Mouse (Mus musculus) gastrocnemius, postnatal 10 days (tissue): ENCODE measurements at regions not wholly inside any gene's neighbourhood (a gene's known extent, or its start where the extent isn't known, plus 50 kb on each side); places are given as distances from the start of the nearest gene placed in this dataset.
A peak's percentile ranks its signal among the peaks of the same experiment; 100 is the strongest.

Experiments used
- DNase-seq: peaks from one replicate; pipeline ENCODE4 v3.0.0; 2021; ENCODE audit warnings: mixed read lengths

- no peak for DNase-seq
Measured at GRCm38 (mm10) chr15:70982719-70983118, 2851.6 kb upstream of the Gm6569 start.

DNA sequence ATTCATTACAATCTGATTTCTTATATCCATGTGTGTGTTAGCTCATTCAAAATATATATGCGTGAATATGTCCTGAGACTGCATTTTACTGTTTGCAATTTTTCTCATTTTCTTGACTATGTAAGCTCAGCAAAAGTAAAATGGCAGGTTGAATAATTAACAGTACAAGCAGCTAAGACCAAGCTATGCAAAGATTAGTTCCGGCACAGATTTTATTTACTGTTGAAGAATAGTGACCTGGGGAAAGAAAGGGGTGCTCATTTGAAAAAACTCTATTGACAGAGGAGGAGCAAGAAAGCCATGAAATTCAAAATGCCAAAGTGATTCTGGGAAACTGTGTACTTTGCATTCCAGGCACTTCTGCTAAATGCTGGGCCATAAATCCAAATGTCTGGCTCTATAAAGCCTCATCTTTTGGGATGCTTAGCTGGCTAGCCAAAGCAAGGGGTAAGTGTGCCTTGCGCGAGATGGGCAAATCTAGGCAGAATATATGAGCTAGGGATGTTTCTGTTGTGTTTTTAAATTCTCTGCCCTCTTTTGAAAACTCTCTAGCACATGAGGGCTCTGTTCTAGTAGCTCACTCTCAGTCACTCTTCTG lies 2846.3 kb upstream of the Gm6569 start:
- no peak for DNase-seq

- DNase-seq: no peak
Measured at GRCm38 (mm10) chr15:70993397-70993796, 2841.0 kb upstream of the Gm6569 start.

DNA sequence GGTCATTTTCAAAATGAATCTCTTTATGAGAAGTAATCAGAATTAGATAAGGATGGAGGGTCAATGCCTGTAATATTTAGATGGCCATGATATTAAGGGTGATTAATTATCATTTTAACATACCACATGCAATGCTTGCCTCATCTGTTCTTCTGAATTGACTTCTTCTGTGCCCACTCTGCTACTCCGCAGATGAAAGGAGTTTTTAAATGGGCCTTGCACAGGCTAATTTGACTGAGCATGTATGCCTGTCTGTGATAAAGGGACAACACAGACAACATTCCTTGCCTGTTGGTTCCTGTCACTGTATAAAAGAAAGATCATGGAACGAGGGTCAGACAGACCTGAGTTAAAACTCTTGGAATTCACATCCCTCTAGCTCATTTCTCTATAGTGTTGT lies 2824.0 kb upstream of the Gm6569 start:
- DNase-seq: no peak

GRCm38 (mm10) chr15:71010773-71011172 lies 2823.6 kb upstream of the Gm6569 start:
- DNase-seq: no peak

DNA sequence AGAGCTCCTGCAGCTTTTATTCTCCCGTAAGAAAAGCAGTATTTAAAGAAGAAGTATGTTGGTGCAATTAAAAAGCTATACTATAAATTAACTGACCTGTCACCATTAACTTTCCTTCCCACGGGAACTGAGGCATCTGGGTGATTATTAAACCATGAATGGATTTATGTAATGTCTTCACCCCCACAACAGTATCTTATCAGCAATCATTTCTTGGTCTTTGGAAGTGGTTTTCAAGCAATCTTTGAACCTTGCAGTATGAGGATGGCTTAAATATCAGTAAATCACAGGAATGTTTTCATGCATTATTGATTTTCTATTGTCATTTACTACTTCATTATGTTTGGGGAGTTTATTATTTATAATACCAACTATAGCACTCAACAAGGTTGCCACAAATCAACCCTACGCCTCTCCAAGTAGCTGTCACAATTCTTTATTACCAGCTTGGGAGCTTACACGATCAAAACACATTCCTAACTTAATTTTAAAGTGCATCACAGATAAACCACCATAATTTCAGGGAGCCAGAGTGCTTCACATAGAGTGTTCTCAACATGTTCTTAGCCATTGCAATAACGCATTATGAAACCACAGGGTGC lies 2780.0 kb upstream of the Gm6569 start:
- DNase-seq: no peak

DNA sequence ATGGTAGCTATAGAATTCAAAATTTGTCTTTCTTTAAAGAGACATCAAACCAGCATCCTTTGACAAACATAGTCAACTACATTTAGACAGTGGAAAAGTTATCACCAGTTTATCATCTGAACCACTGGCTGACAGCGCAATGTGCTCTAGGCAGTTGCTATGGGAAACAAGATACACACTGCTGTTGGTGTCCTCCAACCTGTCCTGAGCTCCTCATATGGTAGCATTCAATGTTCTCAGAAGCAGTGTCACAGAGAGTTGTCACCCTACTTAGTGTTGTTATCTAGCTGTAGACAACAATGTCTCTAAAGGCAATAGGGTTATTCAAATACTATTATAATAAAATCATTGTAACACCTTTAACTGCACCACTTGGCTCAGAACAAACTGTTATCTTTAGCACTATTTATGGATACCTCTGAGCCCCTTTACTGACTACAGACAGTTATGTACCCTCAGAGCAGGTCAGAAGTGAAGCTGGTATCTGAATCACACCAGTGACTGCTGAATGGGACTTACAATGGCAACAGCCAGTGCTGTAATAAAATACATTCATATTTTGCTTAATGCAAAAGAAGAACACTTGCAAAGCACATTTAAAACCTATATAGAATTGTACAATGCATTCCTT lies 2747.9 kb upstream of the Gm6569 start:
- no peak for DNase-seq

DNA sequence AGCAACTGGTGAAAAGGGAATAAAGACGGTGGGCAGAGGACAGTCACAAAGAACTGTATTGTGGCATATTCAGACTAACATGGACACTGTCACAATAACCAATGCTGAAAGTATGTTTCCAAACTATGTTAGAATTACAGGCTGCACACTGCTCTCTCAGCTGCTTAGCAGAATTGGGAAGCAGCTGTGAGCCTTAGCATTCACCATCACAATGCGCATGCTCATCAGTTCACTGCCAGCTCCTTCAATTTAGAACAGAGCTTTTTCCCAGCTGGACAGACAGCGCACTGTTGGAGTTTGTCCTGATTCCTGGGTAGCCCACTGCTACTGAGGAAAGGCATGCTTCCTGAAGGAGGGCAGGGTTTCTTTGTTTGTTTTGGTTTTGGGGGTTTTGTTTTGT lies 2735.2 kb upstream of the Gm6569 start:
- no peak for DNase-seq

DNA sequence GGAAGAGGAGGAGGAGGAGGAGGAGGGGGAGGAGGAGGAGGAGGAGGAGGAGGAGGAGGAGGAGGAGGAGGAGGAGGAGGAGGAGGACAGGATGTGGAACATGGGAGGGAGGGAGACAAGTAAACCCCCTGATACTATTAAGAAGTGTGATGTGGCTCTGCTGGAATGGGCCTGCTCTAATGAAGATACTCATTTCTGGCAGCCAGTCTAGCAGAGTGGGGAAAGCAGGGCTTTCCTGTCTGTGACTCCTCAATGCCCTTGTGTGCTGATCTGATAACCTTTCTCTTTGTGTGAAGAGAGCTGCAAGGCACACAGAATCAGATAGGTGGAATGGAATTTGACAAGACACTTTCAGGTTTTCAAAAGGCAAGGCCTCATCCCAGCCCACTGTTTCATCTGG lies 2704.6 kb upstream of the Gm6569 start:
- no peak for DNase-seq

GRCm38 (mm10) chr15:71157680-71158079 lies 2676.7 kb upstream of the Gm6569 start:
- no peak for DNase-seq

- no peak for DNase-seq
Measured at GRCm38 (mm10) chr15:71162097-71162496, 2672.3 kb upstream of the Gm6569 start.

GRCm38 (mm10) chr15:71195011-71195739 lies 2639.2 kb upstream of the Gm6569 start:
- DNase-seq: no peak

- peak; percentile 71 for DNase-seq
Measured at GRCm38 (mm10) chr15:71240647-71241351, 2593.6 kb upstream of the Gm6569 start.

GRCm38 (mm10) chr15:71243539-71243938 lies 2590.8 kb upstream of the Gm6569 start:
- no peak for DNase-seq

DNA sequence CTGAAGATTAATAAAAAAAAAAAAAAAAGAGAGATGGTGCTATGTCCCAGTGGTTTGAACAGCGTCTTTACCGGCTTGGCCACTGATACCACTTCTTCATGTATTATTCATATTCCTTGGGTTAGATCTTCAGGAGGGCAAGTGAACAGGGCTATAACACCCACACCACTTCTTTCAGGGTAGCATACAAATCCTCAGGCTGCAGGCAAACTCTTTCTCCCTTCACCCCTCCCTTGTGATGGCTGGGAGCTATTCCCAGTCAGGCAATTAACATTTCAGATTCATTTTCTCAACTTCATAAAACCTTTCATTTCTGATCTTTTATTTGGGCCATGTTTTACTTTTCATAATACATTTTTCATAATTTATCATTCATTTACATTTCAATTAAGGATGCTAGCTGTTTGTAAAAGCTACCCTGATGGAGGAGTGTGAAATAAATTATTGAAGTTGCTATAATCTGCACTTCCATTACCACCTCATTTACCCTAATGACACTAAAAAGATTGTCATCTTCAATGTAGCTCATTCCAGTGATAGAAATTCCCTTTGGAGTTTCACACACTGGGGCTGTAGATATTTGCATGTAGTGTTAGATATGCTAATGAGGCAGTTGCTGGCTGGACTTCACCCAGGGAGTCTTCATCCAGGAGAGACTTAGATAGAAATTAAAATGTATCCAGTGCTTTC lies 2558.3 kb upstream of the Gm6569 start:
- no peak for DNase-seq

DNA sequence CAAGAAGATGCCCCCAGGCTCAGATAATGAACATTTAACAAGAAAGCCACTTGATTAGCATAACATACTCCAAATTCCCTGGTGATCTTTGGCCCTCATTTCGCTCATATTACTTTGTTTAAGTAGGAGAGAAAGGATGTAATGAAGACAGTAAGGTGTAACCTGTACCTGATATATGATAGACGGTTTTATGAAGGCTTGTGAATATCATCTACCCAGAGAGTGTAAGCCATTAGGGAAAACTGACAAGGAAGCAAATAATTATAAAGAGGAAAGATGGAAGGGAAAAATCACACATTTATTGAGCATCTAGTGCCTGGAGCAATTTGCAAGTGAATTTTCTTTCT lies 2557.8 kb upstream of the Gm6569 start:
- DNase-seq: no peak

DNA sequence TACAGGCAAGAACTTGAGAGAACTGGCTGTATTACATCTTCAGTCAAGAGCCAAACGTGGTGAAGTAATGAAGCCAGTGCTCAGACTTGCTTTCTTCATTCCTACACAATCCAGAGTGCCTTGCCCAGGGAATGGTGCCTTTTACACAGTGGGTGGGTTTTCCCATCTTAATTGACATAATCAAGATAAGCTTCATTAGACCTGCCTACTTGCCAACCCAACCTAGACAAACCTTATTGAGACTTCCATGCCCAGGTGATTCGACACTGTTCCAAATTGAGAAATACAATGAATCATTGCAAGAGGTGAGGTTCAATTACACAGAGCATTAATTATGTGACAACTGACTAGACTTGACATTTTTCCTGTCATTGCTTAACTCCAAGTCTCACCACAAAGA lies 2557.0 kb upstream of the Gm6569 start:
- no peak for DNase-seq

GRCm38 (mm10) chr15:71283775-71284174 lies 2550.6 kb upstream of the Gm6569 start:
- DNase-seq: no peak

DNA sequence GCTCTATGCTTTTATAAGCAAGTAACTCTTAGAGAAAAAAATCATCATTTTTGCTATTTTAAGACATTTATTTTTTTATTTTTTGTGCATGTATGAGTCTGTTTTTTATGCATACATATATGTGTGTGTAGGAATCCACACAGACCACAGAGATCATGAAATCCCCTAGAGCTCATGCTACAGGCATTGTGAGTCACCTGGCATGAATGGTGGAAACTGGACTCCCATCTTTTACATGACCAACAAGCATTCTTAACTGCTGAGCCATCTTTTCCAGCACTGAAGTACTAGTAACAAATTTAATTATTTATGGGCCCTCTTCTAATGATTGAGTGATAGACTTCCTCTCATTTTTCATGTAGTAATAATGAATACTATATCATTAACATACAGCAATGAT lies 2531.8 kb upstream of the Gm6569 start:
- DNase-seq: no peak

GRCm38 (mm10) chr15:71310230-71310629 lies 2524.1 kb upstream of the Gm6569 start:
- DNase-seq: no peak

- DNase-seq: no peak
Measured at GRCm38 (mm10) chr15:71326596-71326995, 2507.8 kb upstream of the Gm6569 start.

- no peak for DNase-seq
Measured at GRCm38 (mm10) chr15:71358189-71358790, 2476.1 kb upstream of the Gm6569 start.
